Mouse (Mus musculus) retina, adult 2 months (tissue): Measurements from ENCODE around the gene Ncoa5.

Experiments used
- DNase-seq: peaks from one replicate; pipeline ENCODE4 v3.0.0-alpha.2; 2012; ENCODE audit warnings: low read depth, low spot score

The Ncoa5 gene

GRCm38 (mm10) chr2:164960716-164961441, 73.8 kb downstream of the Ncoa5 start, which contains the start of gene Slc12a5:
Slc12a5 (plus strand) TSS chr2:164960802.
- no peak for DNase-seq

GRCm38 (mm10) chr2:164957548-164958315, 76.9 kb downstream of the Ncoa5 start:
- no peak for DNase-seq

- no peak for DNase-seq
These were observed 78.5 kb downstream of the Ncoa5 start for GRCm38 (mm10) chr2:164956195-164956594.

- no peak for DNase-seq
These were observed 78.9 kb downstream of the Ncoa5 start for GRCm38 (mm10) chr2:164955725-164956124.

- no peak for DNase-seq
These were observed 81.4 kb downstream of the Ncoa5 start for GRCm38 (mm10) chr2:164953224-164953623.

- DNase-seq = no peak
These were observed 82.2 kb downstream of the Ncoa5 start for GRCm38 (mm10) chr2:164952448-164952847.

GRCm38 (mm10) chr2:164951745-164952144, 82.9 kb downstream of the Ncoa5 start:
- DNase-seq = no peak

- DNase-seq = no peak
These were observed 84.2 kb downstream of the Ncoa5 start for GRCm38 (mm10) chr2:164950501-164950900.
